Mouse (Mus musculus) MEL (cell line): ENCODE measurements around the gene Atf2.

Experiments
- CTCF ChIP-seq, 3 experiments: IDR thresholded peaks in 2 of 3; conservative IDR thresholded peaks in 1 of 3; 2 replicates each; pipeline ENCODE4 v1.5.1; 2011 to 2012; ENCODE audit warnings: low read length in 3 of 3, low read depth in 2 of 3, mild to moderate bottlenecking in 2 of 3, improper control_type of control experiment in 1 of 3, inconsistent platforms in 1 of 3, mixed read lengths in 1 of 3, moderate library complexity in 1 of 3; ENCODE audit not compliant: control insufficient read depth in 1 of 3, insufficient read depth in 1 of 3, poor library complexity in 1 of 3, severe bottlenecking in 1 of 3
- EP300 ChIP-seq, 2 experiments: IDR thresholded peaks; 2 replicates each; pipeline ENCODE4 v1.6.1; 2011; ENCODE audit warnings: improper control_type of control experiment in 2 of 2, low read length in 2 of 2, low read depth in 1 of 2, mild to moderate bottlenecking in 1 of 2
- HCFC1 ChIP-seq: IDR thresholded peaks from 2 replicates; pipeline ENCODE4 v1.6.1; 2012; ENCODE audit warnings: low read depth, mild to moderate bottlenecking, inconsistent platforms, low read length, improper control_type of control experiment, moderate library complexity
- POLR2A ChIP-seq, 2 experiments: IDR thresholded peaks; 2 replicates each; pipeline ENCODE4 v1.6.1; 2011 to 2012; ENCODE audit warnings: low read length in 2 of 2, mild to moderate bottlenecking in 2 of 2, control low read depth in 1 of 2, improper control_type of control experiment in 1 of 2, low read depth in 1 of 2, moderate library complexity in 1 of 2; ENCODE audit not compliant: control insufficient read depth in 1 of 2, insufficient read depth in 1 of 2, poor library complexity in 1 of 2

DNA sequence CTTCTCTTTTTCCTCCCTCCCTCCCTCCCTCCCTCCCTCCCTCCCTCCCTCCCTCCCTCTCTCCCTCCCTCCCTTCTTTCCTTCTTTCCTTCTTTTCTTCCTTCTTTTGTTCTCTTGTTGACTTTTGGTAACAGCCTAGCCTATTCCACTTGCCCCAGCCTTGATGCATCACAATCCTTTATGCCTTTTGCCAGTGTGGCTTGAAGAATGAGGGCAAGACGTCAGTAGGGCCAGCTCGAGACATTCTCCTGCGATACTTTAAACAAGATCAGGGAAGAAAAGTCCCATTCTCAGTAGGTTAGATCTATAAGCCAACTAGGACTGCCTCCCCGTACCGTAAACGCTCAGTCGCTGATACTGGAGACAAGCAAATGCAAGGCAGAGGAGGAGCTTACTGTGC is 48.0 kb upstream of the Atf2 start:
- TF ChIP-seq CTCF (IDR thresholded peaks at IDR 0.05 in 2 of 3, conservative IDR thresholded peaks at IDR 0.05 in 1 of 3; ENCODE audit: control insufficient read depth in 1 of 3, insufficient read depth in 1 of 3, low read depth in 2 of 3, low read length in 3 of 3, poor library complexity in 1 of 3, severe bottlenecking in 1 of 3) (no peak), POLR2A (IDR thresholded peaks at IDR 0.05; ENCODE audit: control insufficient read depth in 1 of 2, insufficient read depth in 1 of 2, low read depth in 1 of 2, low read length in 2 of 2, poor library complexity in 1 of 2) (no peak), EP300 (IDR thresholded peaks at IDR 0.05; ENCODE audit: low read depth in 1 of 2, low read length in 2 of 2) (no peak), HCFC1 (no peak)
